Mouse (Mus musculus): Measurements from ENCODE around the gene Efemp1.

- TF ChIP-seq GATA1 (IDR thresholded peaks at IDR 0.05; ENCODE audit: borderline replicate concordance, low read length) (no peak), FLI1 (IDR thresholded peaks at IDR 0.05; ENCODE audit: low read length) (no peak)
Observed at GRCm38 (mm10) chr11:28812564-28812963, 40.4 kb upstream of the Efemp1 start.
